12 mouse cellular contexts compared by ENCODE assay signal in genomic region chr11:76472617-76473016, GRCm38 (mm10).
A peak's percentile ranks its signal among the peaks of the same experiment; 100 is the strongest.
DNase-seq lines count a peak whose midpoint lies in the region; ATAC-seq and TF ChIP-seq lines count a peak whose summit lies in the region.
"Had no signal": no experiment of that assay in that cellular context is flagged by ENCODE, and none has a peak within 500 bp of the region (broad histone marks: within the 10 kb centered on the region; RNA-seq: fewer than 3 reads in every experiment).

No protein-coding gene starts in this region.

- H3K27ac ChIP-seq in embryonic facial prominence, embryonic 12.5 days: peak overlapping the region; percentile 9; the same call in 1 of the 2 replicates
- H3K27ac ChIP-seq in forebrain, postnatal 0 days (ENCODE audit: low read depth, low read length): peak overlapping the region; percentile 72
- peak overlapping the region; percentile 46 for H3K27ac ChIP-seq in limb, embryonic 12.5 days
- peak overlapping the region; percentile 71 for H3K27ac ChIP-seq in neural tube, embryonic 14.5 days (ENCODE audit: low read depth, low read length)
- H3K27ac ChIP-seq in lung, postnatal 0 days (ENCODE audit: low read length): no peak overlapping the region
- H3K27ac ChIP-seq: liver, embryonic 14.5 days; stomach, postnatal 0 days had no signal

- H3K9ac ChIP-seq in embryonic facial prominence, embryonic 12.5 days: no peak overlapping the region
- H3K9ac ChIP-seq in forebrain, postnatal 0 days: no peak overlapping the region
- no peak overlapping the region; the same call in 1 of the 2 replicates for H3K9ac ChIP-seq in limb, embryonic 12.5 days (replicated peaks)
- 0 out of 2 replicates have a peak overlapping the region, but pooled peaks have one; percentile 4 for H3K9ac ChIP-seq in neural tube, embryonic 14.5 days (replicated peaks; ENCODE audit: low read depth, low read length)
- no peak overlapping the region for H3K9ac ChIP-seq in lung, postnatal 0 days (replicated peaks; ENCODE audit: low read depth)
- H3K9ac ChIP-seq: liver, embryonic 14.5 days had no signal

- no peak for TF ChIP-seq EP300 in lung, postnatal 0 days (IDR thresholded peaks at IDR 0.05)

- peaks cover 12% of the 10 kb centered on the region for H3K36me3 ChIP-seq in embryonic facial prominence, embryonic 12.5 days
- H3K36me3 ChIP-seq in forebrain, postnatal 0 days (ENCODE audit: insufficient read depth): no peaks in the 10 kb centered on the region
- peaks cover 47% of the 10 kb centered on the region for H3K36me3 ChIP-seq in limb, embryonic 12.5 days
- no peaks in the 10 kb centered on the region for H3K36me3 ChIP-seq in neural tube, embryonic 14.5 days (ENCODE audit: control insufficient read depth, insufficient read depth, low read length)
- H3K36me3 ChIP-seq in lung, postnatal 0 days (ENCODE audit: insufficient read depth, low read length): 0 out of 2 replicates have a peak, but pooled peaks cover 4% of the 10 kb centered on the region

- H3K27me3 ChIP-seq in embryonic facial prominence, embryonic 12.5 days: no peaks in the 10 kb centered on the region
- no peaks in the 10 kb centered on the region for H3K27me3 ChIP-seq in forebrain, postnatal 0 days (ENCODE audit: insufficient read depth, low read length)
- no peaks in the 10 kb centered on the region for H3K27me3 ChIP-seq in limb, embryonic 12.5 days
- no peaks in the 10 kb centered on the region for H3K27me3 ChIP-seq in neural tube, embryonic 14.5 days (ENCODE audit: control insufficient read depth, insufficient read depth, low read length)
- H3K27me3 ChIP-seq in lung, postnatal 0 days (replicated peaks; ENCODE audit: insufficient read depth, low read length): no peaks in the 10 kb centered on the region

- ATAC-seq in embryonic facial prominence, embryonic 12.5 days (ENCODE audit: insufficient number of reproducible peaks, insufficient read depth, low FRiP score, low TSS enrichment): no peak
- ATAC-seq in forebrain, postnatal 0 days: peak; percentile 69
- ATAC-seq in limb, embryonic 12.5 days (ENCODE audit: insufficient number of reproducible peaks, insufficient read depth, low FRiP score, low TSS enrichment, low read depth): no peak
- no peak for ATAC-seq in neural tube, embryonic 14.5 days (ENCODE audit: low read depth)
- no peak for ATAC-seq in lung, postnatal 0 days

- no peak overlapping the region for H3K4me3 ChIP-seq in embryonic facial prominence, embryonic 12.5 days
- no peak overlapping the region for H3K4me3 ChIP-seq in forebrain, postnatal 0 days (ENCODE audit: low read depth, low read length)
- H3K4me3 ChIP-seq in limb, embryonic 12.5 days (replicated peaks): no peak overlapping the region
- no peak overlapping the region for H3K4me3 ChIP-seq in neural tube, embryonic 14.5 days (ENCODE audit: low read depth, low read length)
- no peak overlapping the region for H3K4me3 ChIP-seq in lung, postnatal 0 days (ENCODE audit: low read depth, low read length)

- no peak for TF ChIP-seq CTCF in forebrain, postnatal 0 days (IDR thresholded peaks at IDR 0.05; ENCODE audit: low read depth)
- TF ChIP-seq CTCF in lung, postnatal 0 days (IDR thresholded peaks at IDR 0.05): no peak

- peaks cover 50% of the 10 kb centered on the region for H3K4me1 ChIP-seq in embryonic facial prominence, embryonic 12.5 days
- peaks cover 33% of the 10 kb centered on the region for H3K4me1 ChIP-seq in forebrain, postnatal 0 days (ENCODE audit: insufficient read depth)
- H3K4me1 ChIP-seq in limb, embryonic 12.5 days (replicated peaks): peaks cover 66% of the 10 kb centered on the region
- H3K4me1 ChIP-seq in neural tube, embryonic 14.5 days (ENCODE audit: control insufficient read depth, insufficient read depth, low read length): peaks cover 49% of the 10 kb centered on the region
- H3K4me1 ChIP-seq in lung, postnatal 0 days (ENCODE audit: insufficient read depth, low read depth, low read length): peaks cover 11% of the 10 kb centered on the region; the same call in 1 of the 2 replicates

- H3K4me2 ChIP-seq in embryonic facial prominence, embryonic 12.5 days (replicated peaks): no peak overlapping the region
- H3K4me2 ChIP-seq in forebrain, postnatal 0 days (ENCODE audit: low read depth): peak overlapping the region; percentile 27
- H3K4me2 ChIP-seq in limb, embryonic 12.5 days: no peak overlapping the region
- H3K4me2 ChIP-seq in neural tube, embryonic 14.5 days (ENCODE audit: low read depth, low read length): 0 out of 2 replicates have a peak overlapping the region, but pooled peaks have one; percentile 1
- H3K4me2 ChIP-seq in lung, postnatal 0 days (replicated peaks; ENCODE audit: low read depth, low read length): no peak overlapping the region

- 29% methylated on average over 5 of the region's 5 CpGs for WGBS in embryonic facial prominence, embryonic 12.5 days
- WGBS in forebrain, postnatal 0 days: 8% methylated on average over 5 of the region's 5 CpGs
- WGBS in limb, embryonic 12.5 days: 19% methylated on average over 5 of the region's 5 CpGs
- WGBS in neural tube, embryonic 14.5 days: 18% methylated on average over 5 of the region's 5 CpGs
- 41% methylated on average over 5 of the region's 5 CpGs for WGBS in lung, postnatal 0 days

- peak; percentile 65 for DNase-seq in forebrain, postnatal 0 days
- DNase-seq in lung, postnatal 0 days (ENCODE audit: low spot score): no peak
- DNase-seq in kidney, postnatal 25 days: no peak
- DNase-seq in left cerebral cortex, postnatal 10 days (ENCODE audit: extremely low spot score in 1 of 2, low spot score in 2 of 2): no peak
- DNase-seq: cerebellum, adult 9-10 months; gastrocnemius, postnatal 10 days; kidney, postnatal 4 days had no signal

- H3K9me3 ChIP-seq in embryonic facial prominence, embryonic 12.5 days: no peaks in the 10 kb centered on the region
- no peaks in the 10 kb centered on the region for H3K9me3 ChIP-seq in forebrain, postnatal 0 days (ENCODE audit: low read length)
- H3K9me3 ChIP-seq in limb, embryonic 12.5 days: no peaks in the 10 kb centered on the region
- no peaks in the 10 kb centered on the region for H3K9me3 ChIP-seq in neural tube, embryonic 14.5 days (ENCODE audit: control insufficient read depth, low read length)
- no peaks in the 10 kb centered on the region for H3K9me3 ChIP-seq in lung, postnatal 0 days (ENCODE audit: low read length)

- intact Hi-C loops in left cerebral cortex, postnatal 10 days (cut with DNase I): no loop called here

Comparison
In these comparisons a context has a peak if more than half of its experiments do, and no peak if none do; other contexts are left out.
1. H3K4me2 ChIP-seq: peak in forebrain, postnatal 0 days (single experiment) and neural tube, embryonic 14.5 days (single experiment); none in embryonic facial prominence, embryonic 12.5 days (single experiment), limb, embryonic 12.5 days (single experiment) and lung, postnatal 0 days (single experiment).